Mouse (Mus musculus) forebrain, embryonic 14.5 days (tissue): ENCODE results near the gene Sgtb. TPM values are rescaled to one million over a fixed set of nuclear protein-coding genes. Genes with fewer than 3 reads are reported as not detected.

Experiments used
- ATAC-seq: fragments of 200-750 bp; cut with Nextera tagmentation; 2 replicates; pipeline ENCODE4 v1.8.0; 2017; ENCODE audit warnings: mild to moderate bottlenecking, moderate library complexity
- DNase-seq: peaks from one replicate; pipeline ENCODE4 v3.0.0-alpha.2; 2015; ENCODE audit warnings: low spot score
- H3K27ac ChIP-seq: fragments of 300-500 bp; sonication (generic); 2 replicates; pipeline ENCODE4 v1.5.1; 2014; ENCODE audit warnings: low read depth, mild to moderate bottlenecking, control low read depth, low read length, moderate library complexity
- H3K27me3 ChIP-seq: fragments of 300-500 bp; sonication (generic); replicated peaks from 2 replicates; pipeline ENCODE4 v1.6.1; 2014; ENCODE audit warnings: low read length, control low read depth, mixed read lengths; ENCODE audit not compliant: control insufficient read depth, insufficient read depth
- H3K36me3 ChIP-seq: fragments of 300-500 bp; sonication (generic); 2 replicates; pipeline ENCODE4 v1.6.1; 2014; ENCODE audit warnings: low read length, control low read depth; ENCODE audit not compliant: control insufficient read depth, insufficient read depth
- H3K4me1 ChIP-seq: fragments of 300-500 bp; sonication (generic); 2 replicates; pipeline ENCODE4 v1.6.1; 2014; ENCODE audit warnings: antibody characterized with exemption, low read length, control low read depth; ENCODE audit not compliant: control insufficient read depth, insufficient read depth
- H3K4me2 ChIP-seq: fragments of 300-500 bp; sonication (generic); 2 replicates; pipeline ENCODE4 v1.6.1; 2014; ENCODE audit warnings: mild to moderate bottlenecking, control low read depth, low read length
- H3K4me3 ChIP-seq: fragments of 300-500 bp; sonication (generic); 2 replicates; pipeline ENCODE4 v1.5.1; 2014; ENCODE audit warnings: low read depth, low read length, control low read depth
- H3K9ac ChIP-seq: fragments of 300-500 bp; sonication (generic); 2 replicates; pipeline ENCODE4 v1.6.1; 2014; ENCODE audit warnings: mild to moderate bottlenecking, low read length, control low read depth, moderate library complexity
- H3K9me3 ChIP-seq: fragments of 300-500 bp; sonication (generic); replicated peaks from 2 replicates; pipeline ENCODE4 v1.6.1; 2016; ENCODE audit warnings: low read length, control low read depth, mixed read lengths; ENCODE audit not compliant: control insufficient read depth
- WGBS: fragments of 180-500 bp; shearing (Covaris S2); extraction: QIAGEN DNeasy Blood & Tissue Kit; methylation state at CpG from one replicate; pipeline ENCODE4 v1.1.7; 2014; 5-methylcytosine and 5-hydroxymethylcytosine counted together
- polyA plus RNA-seq: library from polyadenylated mRNA; unstranded; fragments of >200 nt; fragmentation: Nextera tagmentation; extraction: Ambion mirVana; gene quantifications from 2 replicates; pipeline ENCODE4 v1.2.1, GENCODE M21; 2014

Gene Sgtb
- polyA plus RNA-seq = 29.4 and 32.1 TPM in 2 replicates

- Histone ChIP-seq H3K27me3 (no peaks in the 10 kb centered on the region), H3K9ac (peak within 1 kb of the TSS; percentile 79), H3K4me2 (peak within 1 kb of the TSS; percentile 95), H3K36me3 (peaks cover 5% of the 10 kb centered on the region; the same call in 1 of the 2 replicates), H3K27ac (peak within 1 kb of the TSS; percentile 80), H3K4me1 (peaks cover 13% of the 10 kb centered on the region; the same call in 1 of the 2 replicates), H3K4me3 (peak within 1 kb of the TSS; percentile 81), H3K9me3 (no peaks in the 10 kb centered on the region)
- DNase-seq (peak; percentile 91), ATAC-seq (peak; percentile 95)
- under 1% methylated on average over 32 of the region's 44 CpGs for WGBS
Measured at GRCm38 (mm10) chr13:104109288-104109815, at the start of gene Sgtb, which contains the start of gene Nln. Gene Sgtb (plus strand): TSS chr13:104109741. Gene Nln (minus strand): TSS chr13:104109614.

GRCm38 (mm10) chr13:104060231-104060630 is 49.3 kb upstream of the Sgtb start:
- WGBS = 90% methylated on average over 1 of the region's 1 CpGs
- DNase-seq (no peak), ATAC-seq (no peak)
- Histone ChIP-seq H3K27me3 (no peaks in the 10 kb centered on the region), H3K9me3 (no peaks in the 10 kb centered on the region), H3K9ac (no peak overlapping the region), H3K4me3 (no peak overlapping the region), H3K27ac (no peak overlapping the region), H3K4me1 (no peaks in the 10 kb centered on the region; the same call in 1 of the 2 replicates), H3K36me3 (no peaks in the 10 kb centered on the region), H3K4me2 (no peak overlapping the region)

- no peak overlapping the region for H3K9ac ChIP-seq
- H3K9me3 ChIP-seq = no peaks in the 10 kb centered on the region
- no peak overlapping the region for H3K4me2 ChIP-seq
- no peak overlapping the region for H3K27ac ChIP-seq
- peak; percentile 50; the same call in 1 of the 2 replicates for ATAC-seq
- no peaks in the 10 kb centered on the region for H3K27me3 ChIP-seq
- no peak overlapping the region for H3K4me3 ChIP-seq
- DNase-seq = peak; percentile 33
- H3K4me1 ChIP-seq = no peaks in the 10 kb centered on the region; the same call in 1 of the 2 replicates
- 31% methylated on average over 2 of the region's 2 CpGs for WGBS
- H3K36me3 ChIP-seq = peaks cover 4% of the 10 kb centered on the region; the same call in 1 of the 2 replicates
Measured at GRCm38 (mm10) chr13:104061975-104062750, 47.4 kb upstream of the Sgtb start.

- Histone ChIP-seq H3K36me3 (peaks cover 4% of the 10 kb centered on the region; the same call in 1 of the 2 replicates), H3K4me2 (no peak overlapping the region), H3K9ac (no peak overlapping the region), H3K9me3 (no peaks in the 10 kb centered on the region), H3K4me1 (no peaks in the 10 kb centered on the region; the same call in 1 of the 2 replicates), H3K27me3 (no peaks in the 10 kb centered on the region), H3K4me3 (no peak overlapping the region), H3K27ac (no peak overlapping the region)
- no peak for ATAC-seq
- no peak for DNase-seq
- WGBS = 83% methylated on average over 9 of the region's 9 CpGs
Measured at GRCm38 (mm10) chr13:104063061-104063460, 46.5 kb upstream of the Sgtb start.

GRCm38 (mm10) chr13:104065649-104066347 is 43.7 kb upstream of the Sgtb start:
- H3K36me3 ChIP-seq = peaks cover 9% of the 10 kb centered on the region; the same call in 1 of the 2 replicates

GRCm38 (mm10) chr13:104069216-104069615 is 40.3 kb upstream of the Sgtb start:
- no peak for ATAC-seq
- no peak overlapping the region for H3K4me2 ChIP-seq
- H3K36me3 ChIP-seq = peaks cover 21% of the 10 kb centered on the region
- no peaks in the 10 kb centered on the region for H3K4me1 ChIP-seq
- H3K4me3 ChIP-seq = no peak overlapping the region
- H3K27me3 ChIP-seq = no peaks in the 10 kb centered on the region
- no peaks in the 10 kb centered on the region for H3K9me3 ChIP-seq
- WGBS = 91% methylated on average over 11 of the region's 11 CpGs
- no peak for DNase-seq
- no peak overlapping the region for H3K9ac ChIP-seq
- H3K27ac ChIP-seq = no peak overlapping the region

More at GRCm38 (mm10) chr13:104065649-104066347, 43.7 kb upstream of the Sgtb start:
- Histone ChIP-seq H3K9ac (no peak overlapping the region), H3K4me2 (no peak overlapping the region), H3K4me3 (no peak overlapping the region), H3K27ac (no peak overlapping the region), H3K4me1 (no peaks in the 10 kb centered on the region; the same call in 1 of the 2 replicates), H3K9me3 (no peaks in the 10 kb centered on the region), H3K27me3 (no peaks in the 10 kb centered on the region)
- DNase-seq (no peak), ATAC-seq (no peak)
- WGBS = 95% methylated on average over 2 of the region's 2 CpGs

- Histone ChIP-seq H3K4me3 (no peak overlapping the region), H3K4me1 (no peaks in the 10 kb centered on the region), H3K9me3 (no peaks in the 10 kb centered on the region), H3K27me3 (no peaks in the 10 kb centered on the region), H3K9ac (no peak overlapping the region), H3K27ac (no peak overlapping the region), H3K36me3 (peaks cover 19% of the 10 kb centered on the region), H3K4me2 (no peak overlapping the region)
- DNase-seq (no peak), ATAC-seq (no peak)
- 83% methylated on average over 3 of the region's 3 CpGs for WGBS
Measured at GRCm38 (mm10) chr13:104070703-104071102, 38.8 kb upstream of the Sgtb start.

- Histone ChIP-seq H3K9me3 (no peaks in the 10 kb centered on the region), H3K4me3 (no peak overlapping the region), H3K36me3 (peaks cover 16% of the 10 kb centered on the region), H3K4me2 (no peak overlapping the region), H3K4me1 (no peaks in the 10 kb centered on the region), H3K27ac (no peak overlapping the region), H3K27me3 (no peaks in the 10 kb centered on the region), H3K9ac (no peak overlapping the region)
- ATAC-seq = no peak
- 78% methylated on average over 9 of the region's 9 CpGs for WGBS
- DNase-seq = no peak
Measured at GRCm38 (mm10) chr13:104072351-104072750, 37.2 kb upstream of the Sgtb start.
